Mouse (Mus musculus) brain, adult 2 months (tissue): ENCODE results near the gene Stx17.

ENCODE experiments used
- DNase-seq: peaks from one replicate; pipeline ENCODE4 v3.0.0; 2011; ENCODE audit warnings: low read depth, low spot score

Gene Stx17

DNA sequence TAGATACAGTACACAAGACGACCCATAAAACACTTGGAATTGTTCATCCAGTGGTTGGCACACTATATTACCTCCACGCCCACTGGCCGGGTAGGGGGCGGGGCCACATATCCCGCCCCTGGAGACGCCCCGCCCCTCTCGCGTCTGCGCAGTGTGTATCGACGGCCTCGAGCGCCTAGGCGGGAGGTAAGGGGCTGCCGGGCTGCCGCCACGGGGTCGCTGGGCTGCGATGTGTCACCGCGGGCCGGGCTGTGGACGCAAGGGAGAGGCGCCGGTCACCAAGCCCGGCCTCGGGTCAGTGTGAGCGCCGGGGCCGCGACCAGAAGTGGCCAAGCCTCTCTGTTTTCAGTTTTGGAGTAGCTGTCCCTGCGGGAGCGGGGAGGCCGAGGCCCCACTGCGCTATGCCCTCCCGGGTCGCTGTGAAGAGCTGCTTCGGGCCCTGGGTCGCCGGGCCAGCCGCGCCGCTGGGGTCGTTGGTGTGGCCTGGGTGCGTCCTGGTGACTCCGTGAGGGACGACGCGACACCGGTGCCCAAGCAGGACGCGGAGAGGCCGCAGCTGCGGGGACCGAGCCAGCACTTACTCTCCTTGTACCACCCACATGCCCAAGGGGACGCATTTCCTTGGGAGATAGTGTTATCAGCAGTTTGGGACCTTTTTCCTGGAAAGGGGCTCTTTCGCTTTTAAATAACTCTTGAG, at the start of gene Stx17:
Gene Stx17, plus strand, starts transcription at position 143 of the 697 bp plus-strand sequence.
- DNase-seq: peak; percentile 86

DNA sequence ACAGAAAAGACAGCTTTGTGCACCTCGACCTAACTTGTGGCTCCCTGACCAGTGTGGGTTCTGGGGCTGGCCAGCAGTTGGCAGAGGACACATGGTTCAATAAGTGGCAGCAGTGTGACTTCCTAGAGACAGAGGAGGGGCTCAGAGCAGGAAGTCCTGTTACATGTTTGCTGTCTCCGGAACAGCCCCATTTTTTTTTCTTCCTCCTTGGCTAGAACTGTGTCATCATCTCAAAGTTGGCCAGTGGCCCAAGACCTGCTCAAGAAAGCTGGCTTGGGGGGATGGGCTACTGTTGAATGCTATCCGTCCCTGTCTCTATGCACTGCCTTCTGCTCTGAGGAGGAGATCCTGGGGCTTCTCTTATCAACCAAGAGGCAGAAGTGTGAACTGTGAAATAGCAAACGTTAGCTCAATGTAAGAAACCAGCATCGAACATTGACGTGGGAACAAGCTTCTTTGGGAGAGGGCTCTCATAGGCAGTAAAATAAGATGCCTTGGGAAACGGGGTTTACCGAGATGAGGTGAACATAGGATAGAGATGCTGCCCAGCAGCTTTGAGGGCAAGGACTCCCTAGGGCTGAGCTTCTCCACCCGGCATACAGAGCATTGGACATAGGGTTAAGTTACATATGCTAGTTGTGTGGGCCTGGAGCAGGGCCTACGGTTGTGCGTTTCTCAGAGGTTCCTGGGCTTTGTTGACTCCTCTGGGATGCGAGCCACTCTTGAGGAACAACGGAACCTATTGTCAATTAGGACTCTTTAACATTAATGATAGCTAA, 47.8 kb upstream of the Stx17 start:
- peak; percentile 24 for DNase-seq

DNA sequence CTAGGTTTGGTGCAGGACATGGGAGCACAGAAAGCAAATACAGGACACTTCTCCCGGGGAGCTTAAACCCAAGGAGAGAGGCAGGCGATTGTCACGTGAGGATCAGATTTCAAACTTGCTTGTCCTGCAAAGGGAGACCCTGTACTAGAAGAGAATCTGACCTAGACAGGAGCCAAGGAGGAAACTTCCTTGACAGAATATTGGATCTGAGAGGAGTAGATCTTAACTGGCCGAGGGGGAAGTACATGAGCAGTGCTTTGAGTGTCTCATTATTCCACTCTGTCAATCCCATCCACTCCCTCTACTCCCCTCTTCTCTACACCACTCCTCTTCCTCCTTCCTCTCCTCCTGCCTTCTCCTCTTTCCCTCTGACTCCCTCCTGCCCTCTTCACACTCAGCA, 46.5 kb upstream of the Stx17 start:
- no peak for DNase-seq

DNA sequence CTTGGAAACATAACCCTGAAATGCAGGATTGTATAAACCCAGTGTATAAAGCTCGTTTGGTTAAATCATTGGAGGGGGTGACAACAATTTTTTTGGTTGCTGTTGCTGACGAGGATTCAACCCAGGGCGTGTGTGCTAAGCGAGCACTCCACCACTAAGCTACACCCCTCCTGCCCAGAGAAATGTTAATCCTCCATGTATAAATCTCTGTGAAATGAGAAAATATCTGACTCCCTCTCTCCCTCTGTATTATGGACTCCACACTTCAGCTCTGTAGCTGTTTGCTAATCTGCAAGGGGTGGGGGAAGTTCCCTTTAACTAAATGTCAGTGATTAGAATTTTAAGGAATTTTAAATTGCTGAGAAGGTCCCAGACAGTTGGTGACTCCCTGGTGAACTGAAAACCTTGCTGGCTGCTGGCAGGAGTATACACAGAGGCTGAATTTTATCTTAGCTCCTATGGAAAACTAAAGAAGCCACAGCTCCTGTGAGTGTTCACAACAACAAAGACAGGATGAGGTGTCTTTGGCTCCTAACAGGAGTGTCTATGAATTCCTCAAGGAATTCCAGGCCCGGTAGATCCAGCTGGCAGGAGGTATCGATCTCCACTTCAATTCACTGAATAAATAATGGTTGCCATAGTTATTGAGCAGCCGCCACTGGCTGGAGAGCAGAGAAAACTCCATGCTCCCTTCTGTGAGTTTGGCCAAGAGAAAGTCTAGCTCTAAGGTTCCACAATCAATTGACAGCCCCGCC, 45.3 kb upstream of the Stx17 start:
- DNase-seq: no peak

DNA sequence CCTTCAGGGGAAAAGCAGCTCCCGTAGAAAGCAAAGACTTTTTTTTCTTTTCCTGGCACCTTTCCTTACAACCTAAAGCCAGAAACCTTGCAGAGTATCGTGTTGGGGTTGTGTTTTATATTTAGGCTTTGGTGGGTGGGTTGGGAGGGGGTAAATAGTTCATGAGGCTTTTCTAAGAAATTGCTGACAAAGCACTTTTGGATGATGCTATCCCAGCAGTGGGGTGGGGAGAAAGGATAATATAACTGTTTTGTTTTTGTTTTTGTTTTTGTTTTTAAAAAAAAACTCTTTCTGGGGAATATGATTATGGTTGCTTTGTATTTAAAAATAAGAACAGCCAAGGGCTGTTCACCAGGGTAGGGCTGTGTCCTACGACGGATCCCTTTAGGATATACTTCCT, 41.3 kb upstream of the Stx17 start:
- DNase-seq: no peak

- DNase-seq: no peak
These were observed 38.1 kb upstream of the Stx17 start for GRCm38 (mm10) chr4:48086609-48087008.

- DNase-seq: peak; percentile 19
These were observed 37.2 kb upstream of the Stx17 start for GRCm38 (mm10) chr4:48087497-48087896.

DNA sequence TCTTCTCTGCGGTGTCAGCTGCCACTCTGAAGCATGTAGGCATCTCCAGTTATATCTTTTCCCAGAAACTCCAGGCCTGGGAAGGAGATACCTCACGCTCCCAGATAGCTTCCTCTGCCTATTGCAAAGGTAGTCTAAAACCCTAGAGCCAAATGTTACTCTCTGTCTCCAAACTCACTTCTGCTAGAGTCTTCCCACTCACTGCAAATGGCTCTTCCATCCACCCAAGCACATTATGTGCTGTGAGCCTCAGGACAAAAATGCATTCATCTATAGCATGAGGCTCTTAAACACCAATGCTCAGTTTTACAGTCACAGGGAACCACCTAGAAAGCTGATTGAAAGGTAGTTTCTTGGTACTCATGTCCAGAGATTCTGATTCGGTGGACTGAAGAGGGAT, 31.5 kb upstream of the Stx17 start:
- DNase-seq: peak; percentile 51

DNA sequence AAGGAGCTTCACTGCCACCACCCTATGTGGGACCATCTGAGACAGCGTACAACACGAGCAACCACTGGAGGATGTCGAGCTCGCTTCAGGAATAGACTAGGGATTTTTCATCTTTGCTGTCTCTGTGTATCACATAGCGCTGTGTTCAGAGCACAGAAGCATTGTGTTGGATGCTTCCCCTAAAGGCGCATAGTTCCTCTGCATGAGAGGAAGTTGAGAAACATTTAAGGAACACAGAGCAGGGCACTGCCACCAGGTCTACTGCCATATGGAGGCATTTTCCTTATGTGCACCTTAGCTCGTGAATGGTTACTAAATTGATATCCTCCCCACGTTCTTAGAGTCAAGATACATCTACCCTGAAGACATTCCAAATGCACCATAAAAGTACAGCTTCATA, 24.5 kb upstream of the Stx17 start:
- no peak for DNase-seq

- DNase-seq: no peak
These were observed 22.7 kb upstream of the Stx17 start for GRCm38 (mm10) chr4:48101981-48102380.

- peak; percentile 87 for DNase-seq
These were observed 19.3 kb upstream of the Stx17 start for GRCm38 (mm10) chr4:48105387-48105786.

GRCm38 (mm10) chr4:48107086-48107485, 17.6 kb upstream of the Stx17 start:
- no peak for DNase-seq

DNA sequence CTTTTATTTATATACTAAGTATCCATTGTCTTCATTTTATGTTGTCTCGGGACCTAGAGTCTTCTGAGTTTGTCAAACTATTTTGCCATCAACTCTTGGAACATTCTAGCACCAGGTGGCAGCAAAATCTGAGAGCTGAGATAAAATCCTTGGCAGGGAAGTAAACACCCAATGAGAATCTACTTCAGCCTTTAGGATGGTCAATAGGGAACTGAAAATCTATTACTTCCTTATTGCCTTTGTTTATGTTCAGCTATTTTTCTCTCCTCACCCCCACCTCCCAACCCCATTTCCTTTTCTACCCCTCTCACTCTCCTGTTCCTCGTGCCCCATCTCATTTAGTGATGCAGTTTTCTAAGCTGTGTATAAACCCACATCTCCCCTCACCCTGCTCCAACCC, 16.1 kb upstream of the Stx17 start:
- no peak for DNase-seq

GRCm38 (mm10) chr4:48110331-48110730, 14.4 kb upstream of the Stx17 start:
- no peak for DNase-seq

DNA sequence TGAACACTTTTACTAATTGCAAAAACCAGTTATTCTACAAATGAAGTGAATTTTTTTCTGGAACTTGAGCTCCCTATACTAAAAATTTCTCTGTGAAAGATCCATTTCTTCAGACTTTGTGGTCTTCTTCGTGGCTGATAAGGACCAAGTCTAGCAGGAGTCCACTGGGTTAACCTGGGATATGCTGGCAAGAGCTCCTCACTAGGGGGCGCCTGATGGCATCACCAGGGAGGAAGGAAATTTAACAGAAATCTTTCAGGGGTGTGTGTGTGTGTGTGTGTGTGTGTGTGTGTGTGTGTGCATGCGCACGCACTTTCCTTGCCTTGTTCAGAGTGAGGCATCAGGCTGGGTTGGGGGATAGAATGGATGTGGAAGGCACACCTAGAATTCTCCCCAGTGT, 8.5 kb upstream of the Stx17 start:
- DNase-seq: peak; percentile 35

- no peak for DNase-seq
These were observed 321 bp upstream of the Stx17 start for GRCm38 (mm10) chr4:48124416-48124772.

DNA sequence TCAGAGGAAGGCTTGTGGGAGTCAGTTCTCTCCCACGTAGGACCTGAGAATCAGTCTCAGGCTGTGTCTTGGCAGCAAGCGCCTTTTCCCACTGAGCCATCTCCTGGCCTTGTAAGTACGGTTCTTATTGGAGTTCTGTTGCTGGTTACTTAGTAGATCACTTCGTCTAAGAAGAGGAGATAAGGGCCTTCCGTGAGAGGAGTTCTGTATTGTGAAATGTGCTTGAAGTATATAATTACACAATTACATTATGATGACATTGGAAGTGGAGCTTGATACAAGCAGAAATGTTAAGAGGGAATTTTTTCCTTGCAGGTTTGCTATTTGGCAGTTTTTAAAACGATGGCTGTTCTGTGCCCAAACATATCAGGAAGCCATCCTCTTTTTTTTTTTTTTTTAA, 5.6 kb downstream of the Stx17 start:
- no peak for DNase-seq

DNA sequence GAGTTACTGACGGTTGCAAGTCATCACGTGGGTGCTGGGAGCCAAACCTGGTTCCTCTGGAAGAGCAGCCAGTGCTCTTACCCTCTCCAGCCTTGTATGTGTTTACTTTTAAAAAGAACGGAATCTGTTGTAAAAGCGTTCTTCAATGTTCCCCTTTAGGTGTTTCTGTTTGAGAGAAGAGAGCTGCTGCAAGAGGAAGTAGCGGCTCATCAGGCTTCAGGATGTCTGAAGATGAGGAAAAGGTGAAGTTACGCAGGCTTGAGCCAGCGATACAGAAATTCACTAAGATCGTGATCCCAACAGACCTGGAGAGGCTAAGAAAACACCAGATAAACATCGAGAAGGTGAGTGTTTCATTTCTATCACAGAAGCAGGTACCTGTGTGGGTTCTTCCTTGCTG, 6.9 kb downstream of the Stx17 start:
- no peak for DNase-seq

GRCm38 (mm10) chr4:48132721-48133120, 8.0 kb downstream of the Stx17 start:
- DNase-seq: no peak

GRCm38 (mm10) chr4:48149492-48149891, 24.8 kb downstream of the Stx17 start:
- DNase-seq: no peak

DNA sequence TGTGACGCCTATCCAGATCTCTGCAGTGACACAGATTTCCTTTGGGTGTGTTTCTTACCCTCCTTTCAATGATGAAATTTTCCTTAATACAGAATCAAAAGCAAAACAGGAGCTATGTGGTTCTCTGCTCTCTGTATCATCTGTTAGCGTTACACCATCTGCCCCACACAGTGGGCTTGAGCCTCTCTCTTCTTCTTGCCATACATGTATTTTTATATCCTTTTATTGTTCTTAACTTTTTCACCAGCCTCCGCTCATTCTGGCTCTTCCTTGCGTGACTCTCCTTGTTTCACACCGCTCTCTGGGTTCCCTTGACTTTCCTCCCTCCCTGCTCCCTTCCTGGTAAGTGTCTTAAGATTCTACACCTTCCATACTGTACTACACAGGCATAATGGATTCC, 28.5 kb downstream of the Stx17 start:
- peak; percentile 83 for DNase-seq

- no peak for DNase-seq
These were observed 31.1 kb downstream of the Stx17 start for GRCm38 (mm10) chr4:48155864-48156263.

- DNase-seq: no peak
These were observed 35.7 kb downstream of the Stx17 start for GRCm38 (mm10) chr4:48160386-48160785.
